Mouse (Mus musculus): ENCODE results near the gene Hmgxb4.
A peak's percentile ranks its signal among the peaks of the same experiment; 100 is the strongest.

Gene Hmgxb4

GRCm38 (mm10) chr8:75070297-75070696, 77.1 kb downstream of the Hmgxb4 start:
- DNase-seq (ENCODE audit: inconsistent age in 2 of 2, low spot score in 1 of 2), result no peak

GRCm38 (mm10) chr8:75071627-75072346, 78.6 kb downstream of the Hmgxb4 start:
- peak; percentile 79 to 94 for DNase-seq (ENCODE audit: inconsistent age in 2 of 2, low spot score in 1 of 2)

GRCm38 (mm10) chr8:75074876-75075275, 81.7 kb downstream of the Hmgxb4 start:
- no peak for DNase-seq (ENCODE audit: inconsistent age in 2 of 2, low spot score in 1 of 2)

GRCm38 (mm10) chr8:75078215-75078614, 85.1 kb downstream of the Hmgxb4 start:
- no peak for DNase-seq (ENCODE audit: inconsistent age in 2 of 2, low spot score in 1 of 2)

- peak; percentile 67 to 70 for DNase-seq (ENCODE audit: inconsistent age in 2 of 2, low spot score in 1 of 2)
These were observed 85.7 kb downstream of the Hmgxb4 start for GRCm38 (mm10) chr8:75078851-75079250.
